Mouse (Mus musculus) kidney, adult 2 months (tissue): Measurements from ENCODE around the gene Fam187b. TPM values are rescaled to one million over a fixed set of nuclear protein-coding genes. Genes with fewer than 3 reads are reported as not detected.

Experiments used
- DNase-seq: peaks from one replicate; pipeline ENCODE4 v3.0.0; 2021
- H3K27ac ChIP-seq: fragments of 200-500 bp; 2 replicates; pipeline ENCODE4 v1.5.1; 2012; ENCODE audit warnings: low read depth, low read length, control low read depth, inconsistent platforms; ENCODE audit not compliant: insufficient read depth
- H3K27me3 ChIP-seq: fragments of 200-500 bp; replicated peaks from 2 replicates; pipeline ENCODE4 v1.6.1; 2012; ENCODE audit warnings: mild to moderate bottlenecking, moderate library complexity, low read length, inconsistent platforms; ENCODE audit not compliant: control insufficient read depth, insufficient read depth
- H3K36me3 ChIP-seq: fragments of 200-500 bp; 2 replicates; pipeline ENCODE4 v1.6.1; 2012; ENCODE audit warnings: mild to moderate bottlenecking, moderate library complexity, low read length, inconsistent platforms; ENCODE audit not compliant: control insufficient read depth, insufficient read depth
- H3K4me1 ChIP-seq: fragments of 200-500 bp; 2 replicates; pipeline ENCODE4 v1.6.1; 2011; ENCODE audit warnings: low read length; ENCODE audit not compliant: control insufficient read depth, insufficient read depth
- H3K4me3 ChIP-seq: fragments of 200-500 bp; 2 replicates; pipeline ENCODE4 v1.5.1; 2011; ENCODE audit warnings: mild to moderate bottlenecking, low read depth, low read length, control low read depth; ENCODE audit not compliant: insufficient read depth
- CTCF ChIP-seq: fragments of 200-500 bp; conservative IDR thresholded peaks from 2 replicates; pipeline ENCODE4 v1.5.1; 2011; ENCODE audit warnings: low read depth, mild to moderate bottlenecking, control low read depth, low read length, moderate library complexity, mixed read lengths; ENCODE audit not compliant: insufficient read depth, insufficient read length
- POLR2A ChIP-seq: fragments of 200-500 bp; IDR thresholded peaks from one replicate; pipeline ENCODE4 v1.6.1; 2011; ENCODE audit warnings: low read depth, low read length, control low read depth
- WGBS: fragments of 180-500 bp; shearing (Covaris S2); methylation state at CpG from one replicate; pipeline ENCODE4 v1.1.7; 2018; 5-methylcytosine and 5-hydroxymethylcytosine counted together
- polyA plus RNA-seq: library from polyadenylated mRNA; depleted of rRNA; stranded (reverse); fragments of >200 nt; gene quantifications from 2 replicates; pipeline ENCODE4 v1.2.3, GENCODE M21; 2012

Fam187b gene
- polyA plus RNA-seq, 1 experiment, result 9.1 TPM

- no peaks in the 10 kb centered on the region for H3K27me3 ChIP-seq
- no peaks in the 10 kb centered on the region for H3K4me1 ChIP-seq
- DNase-seq, result peak; percentile 86
- no peaks in the 10 kb centered on the region for H3K36me3 ChIP-seq
- H3K27ac ChIP-seq, result no peak overlapping the region
- TF ChIP-seq POLR2A, result no peak
- TF ChIP-seq CTCF, result no peak
- no peak overlapping the region for H3K4me3 ChIP-seq
- WGBS, result 16% methylated on average over 7 of the region's 7 CpGs
These were observed 27.0 kb downstream of the Fam187b start for GRCm38 (mm10) chr7:31000505-31001020.

- H3K36me3 ChIP-seq, result no peaks in the 10 kb centered on the region
- 65% methylated on average over 8 of the region's 8 CpGs for WGBS
- H3K4me1 ChIP-seq, result no peaks in the 10 kb centered on the region
- no peak for TF ChIP-seq POLR2A
- TF ChIP-seq CTCF, result no peak
- H3K4me3 ChIP-seq, result no peak overlapping the region
- no peaks in the 10 kb centered on the region for H3K27me3 ChIP-seq
- DNase-seq, result peak; percentile 65
- peak overlapping the region; percentile 65 for H3K27ac ChIP-seq
These were observed 29.1 kb downstream of the Fam187b start for GRCm38 (mm10) chr7:31002650-31003049.

- Histone ChIP-seq H3K27ac (no peak overlapping the region), H3K4me3 (no peak overlapping the region), H3K27me3 (no peaks in the 10 kb centered on the region), H3K4me1 (no peaks in the 10 kb centered on the region), H3K36me3 (no peaks in the 10 kb centered on the region)
- DNase-seq, result no peak
- 94% methylated on average over 1 of the region's 1 CpGs for WGBS
- TF ChIP-seq CTCF (no peak), POLR2A (no peak)
These were observed 34.2 kb downstream of the Fam187b start for GRCm38 (mm10) chr7:31007775-31008174.

- Histone ChIP-seq H3K36me3 (no peaks in the 10 kb centered on the region), H3K4me3 (no peak overlapping the region), H3K27me3 (no peaks in the 10 kb centered on the region), H3K4me1 (no peaks in the 10 kb centered on the region), H3K27ac (no peak overlapping the region)
- WGBS, result 58% methylated on average over 1 of the region's 1 CpGs
- TF ChIP-seq CTCF (no peak), POLR2A (no peak)
- peak; percentile 15 for DNase-seq
These were observed 34.6 kb downstream of the Fam187b start for GRCm38 (mm10) chr7:31008175-31008574.

- TF ChIP-seq POLR2A, result no peak
- TF ChIP-seq CTCF, result no peak
- Histone ChIP-seq H3K27ac (no peak overlapping the region), H3K27me3 (no peaks in the 10 kb centered on the region), H3K4me1 (no peaks in the 10 kb centered on the region), H3K36me3 (no peaks in the 10 kb centered on the region), H3K4me3 (no peak overlapping the region)
- 19% methylated on average over 3 of the region's 3 CpGs for WGBS
- no peak for DNase-seq
These were observed 35.3 kb downstream of the Fam187b start for GRCm38 (mm10) chr7:31008889-31009288.

- no peaks in the 10 kb centered on the region for H3K36me3 ChIP-seq
- no peak for DNase-seq
- no peaks in the 10 kb centered on the region for H3K4me1 ChIP-seq
- no peak overlapping the region for H3K27ac ChIP-seq
- no peaks in the 10 kb centered on the region for H3K27me3 ChIP-seq
- 72% methylated on average over 5 of the region's 5 CpGs for WGBS
- TF ChIP-seq POLR2A (no peak), CTCF (no peak)
- no peak overlapping the region for H3K4me3 ChIP-seq
These were observed 39.4 kb downstream of the Fam187b start for GRCm38 (mm10) chr7:31012971-31013370.

GRCm38 (mm10) chr7:31017104-31017901, 43.7 kb downstream of the Fam187b start:
- WGBS, result 35% methylated on average over 10 of the region's 10 CpGs
- DNase-seq, result peak; percentile 28

More at GRCm38 (mm10) chr7:31017104-31017901, 43.7 kb downstream of the Fam187b start:
- Histone ChIP-seq H3K4me3 (no peak overlapping the region), H3K4me1 (no peaks in the 10 kb centered on the region), H3K36me3 (no peaks in the 10 kb centered on the region), H3K27ac (no peak overlapping the region), H3K27me3 (no peaks in the 10 kb centered on the region)
- no peak for TF ChIP-seq POLR2A
- TF ChIP-seq CTCF, result no peak
